Mouse (Mus musculus): ENCODE data around the gene Cramp1l. TPM values are rescaled to one million over a fixed set of nuclear protein-coding genes. Genes with fewer than 3 reads are reported as not detected.

Cramp1l gene
- total RNA-seq (2021), result 10 to 100 TPM; 31.9 to 33.9 TPM
- long read RNA-seq, experiment 1, full-length matches to known transcripts, result 2 of 11 reads
- long read RNA-seq, experiment 1, partial matches to known transcripts, result 6 of 11 reads
- long read RNA-seq, experiment 1, other reads (novel, unspliced or antisense), result 3 of 11 reads
- long read RNA-seq, experiment 2, full-length matches to known transcripts, result 1 of 4 reads
- long read RNA-seq, experiment 2, partial matches to known transcripts, result 2 of 4 reads
- long read RNA-seq, experiment 2, other reads (novel, unspliced or antisense), result 1 of 4 reads

DNA sequence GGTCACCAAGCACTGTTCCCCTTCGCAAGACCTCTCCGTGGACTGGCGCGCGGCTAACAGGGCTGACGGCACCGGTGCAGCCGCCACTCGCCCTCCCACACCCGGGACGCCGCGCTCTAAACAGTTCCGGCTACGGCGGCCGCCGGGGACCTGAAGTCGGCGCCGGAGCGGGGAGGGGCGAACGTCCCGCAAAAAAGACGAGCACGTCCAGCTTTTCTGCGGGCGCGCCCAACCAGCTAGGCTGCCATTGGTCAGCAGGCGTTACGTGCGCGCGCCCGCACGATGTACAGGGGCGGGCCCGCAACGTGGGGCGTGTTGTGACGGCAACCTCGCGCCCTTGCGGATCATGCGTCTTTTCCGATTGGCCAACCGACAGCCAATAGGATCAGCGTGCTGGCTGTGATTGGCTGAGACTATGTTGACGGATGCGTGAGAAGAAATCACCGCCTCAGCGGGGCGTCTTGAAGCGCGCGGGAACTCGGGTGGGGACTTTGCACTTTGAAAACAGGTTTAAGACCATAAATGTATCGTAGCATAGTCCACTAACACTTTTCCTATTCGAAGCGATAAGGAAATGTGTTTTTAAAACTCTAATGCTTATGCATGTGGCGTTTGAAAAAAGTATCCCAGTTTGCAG lies at the start of gene Cramp1l, which contains the start of gene Ift140:
Gene Cramp1l (minus strand): TSS at position 134 of the 637 bp plus-strand sequence.
Gene Ift140 (plus strand): TSS at position 431 of the 637 bp plus-strand sequence.
- DNase-seq (ENCODE audit: extremely low spot score in 1 of 2, low spot score in 2 of 2), result peak; percentile 98 to 99
- Histone ChIP-seq H3K27ac (peak within 1 kb of the TSS; percentile 89), H3K4me3 (peak within 1 kb of the TSS; percentile 94)
- TF ChIP-seq CTCF (IDR thresholded peaks at IDR 0.05), result no peak
- intact Hi-C loops (cut with DNase I), result loop anchor here (2.0 to 5.0 kb wide), 2 partner anchors 67 to 73 kb away; partner anchors contain the start of gene Tmem204

DNA sequence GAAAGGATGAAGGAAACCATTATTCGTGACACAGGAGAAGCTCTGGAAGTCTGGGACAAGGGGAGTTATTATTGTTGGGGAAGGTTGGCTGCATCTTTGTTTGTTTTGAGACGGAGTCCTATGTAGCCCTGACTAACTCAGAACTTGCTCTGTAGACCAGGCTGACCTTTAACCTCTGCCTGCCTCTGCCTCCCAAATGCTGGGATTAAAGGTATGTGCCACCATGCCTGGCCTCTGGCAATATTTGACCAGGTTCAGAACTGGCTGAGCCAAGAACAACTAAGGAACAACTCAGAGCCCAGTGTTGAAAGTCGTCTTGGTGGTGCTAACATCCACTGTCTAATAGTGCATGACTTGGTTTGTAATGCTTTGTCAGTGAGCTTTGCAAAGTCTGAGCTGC lies 49.6 kb upstream of the Cramp1l start:
- no peak for DNase-seq (ENCODE audit: extremely low spot score in 1 of 2, low spot score in 2 of 2)
- H3K27ac ChIP-seq, result peak overlapping the region; percentile 34; the same call in 1 of the 2 replicates
- H3K4me3 ChIP-seq, result no peak overlapping the region
- no peak for TF ChIP-seq CTCF (IDR thresholded peaks at IDR 0.05)
- intact Hi-C loops (cut with DNase I), result no loop called here

DNA sequence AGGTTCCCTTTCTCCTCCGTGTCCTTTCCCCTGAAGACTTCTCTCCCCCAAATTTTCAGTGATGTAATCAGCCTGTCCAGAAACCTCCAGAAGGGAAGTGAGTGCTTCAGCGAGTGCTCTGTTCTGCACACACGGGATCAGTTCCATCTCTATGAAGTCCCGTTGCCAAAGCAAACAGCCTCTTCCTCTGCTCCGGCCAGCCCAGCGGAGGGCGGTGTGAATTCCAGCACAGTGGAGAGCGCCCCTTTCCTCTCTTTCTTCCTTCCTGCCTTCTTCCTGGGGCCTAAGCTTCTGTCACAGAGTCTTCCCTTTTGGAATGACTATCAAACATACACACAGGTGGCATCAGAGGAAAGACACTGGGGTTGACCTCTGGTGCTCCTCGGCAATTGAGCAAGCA lies 48.8 kb upstream of the Cramp1l start:
- no peak overlapping the region for H3K4me3 ChIP-seq
- no peak for TF ChIP-seq CTCF (IDR thresholded peaks at IDR 0.05)
- intact Hi-C loops (cut with DNase I), result no loop called here
- DNase-seq (ENCODE audit: extremely low spot score in 1 of 2, low spot score in 2 of 2), result no peak
- peak overlapping the region; percentile 50 for H3K27ac ChIP-seq

DNA sequence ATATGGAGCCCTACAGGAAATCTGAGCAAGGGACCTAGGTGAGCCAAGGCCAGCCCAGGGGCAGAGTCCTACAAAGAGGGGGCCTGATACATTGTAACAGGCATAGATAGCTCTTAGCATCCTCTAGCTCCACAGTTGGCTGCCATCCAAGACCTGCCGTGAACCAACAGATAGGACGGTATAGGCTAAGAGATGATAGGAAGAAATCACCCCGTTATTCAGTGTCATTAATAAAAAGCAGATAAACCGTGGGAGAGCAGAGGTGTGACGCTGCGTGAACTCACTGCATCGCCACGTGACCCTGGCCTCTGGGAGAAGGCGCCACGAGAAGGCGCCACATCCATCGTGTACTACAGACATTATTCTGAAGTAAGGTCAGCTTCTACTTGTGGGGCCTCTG lies 48.3 kb upstream of the Cramp1l start:
- Histone ChIP-seq H3K27ac (peak overlapping the region; percentile 50; the same call in 1 of the 2 replicates), H3K4me3 (no peak overlapping the region)
- no peak for TF ChIP-seq CTCF (IDR thresholded peaks at IDR 0.05)
- no peak for DNase-seq (ENCODE audit: extremely low spot score in 1 of 2, low spot score in 2 of 2)
- intact Hi-C loops (cut with DNase I), result no loop called here

DNA sequence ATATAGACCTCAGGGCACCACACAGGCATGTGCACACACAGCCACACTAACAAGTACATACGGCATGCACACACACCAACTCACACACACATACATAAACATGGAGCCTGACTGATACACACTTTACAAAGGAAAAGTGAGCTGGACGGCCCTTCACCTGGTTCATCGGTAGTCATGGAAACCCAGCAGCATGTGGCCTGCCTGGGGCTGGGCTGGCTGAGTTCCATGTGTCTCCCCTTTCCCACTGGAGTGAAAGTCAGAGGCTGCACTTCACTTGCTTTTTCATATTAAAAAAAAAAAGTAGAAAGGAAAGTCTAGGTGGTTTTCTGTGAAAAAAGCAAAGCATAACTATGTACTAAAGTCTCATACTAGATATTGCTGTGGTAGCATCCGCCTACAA lies 47.7 kb upstream of the Cramp1l start:
- intact Hi-C loops (cut with DNase I), result no loop called here
- TF ChIP-seq CTCF (IDR thresholded peaks at IDR 0.05), result no peak
- Histone ChIP-seq H3K27ac (no peak overlapping the region), H3K4me3 (no peak overlapping the region)
- DNase-seq (ENCODE audit: extremely low spot score in 1 of 2, low spot score in 2 of 2), result no peak

DNA sequence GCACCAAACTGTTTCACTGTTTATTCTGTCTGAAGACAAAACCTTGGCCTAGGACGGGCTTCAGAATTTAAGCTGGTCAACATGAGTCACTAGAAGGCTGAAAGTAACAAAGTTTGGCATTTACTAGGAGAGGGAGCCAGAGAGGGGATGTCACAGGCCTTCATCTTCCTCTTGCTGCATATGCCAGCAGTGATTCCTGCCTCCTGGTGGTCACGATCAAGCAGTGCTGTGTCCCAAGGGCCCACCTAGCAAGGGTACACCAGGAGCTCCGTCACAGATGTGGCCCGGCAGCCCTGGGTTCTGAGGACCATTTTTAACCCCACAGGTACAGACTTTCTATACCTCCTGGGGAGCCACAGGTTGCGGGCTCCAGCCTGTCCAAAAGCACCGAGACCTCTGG lies 41.5 kb upstream of the Cramp1l start:
- no peak for DNase-seq (ENCODE audit: extremely low spot score in 1 of 2, low spot score in 2 of 2)
- H3K27ac ChIP-seq, result no peak overlapping the region
- no peak overlapping the region for H3K4me3 ChIP-seq
- intact Hi-C loops (cut with DNase I), result no loop called here
- no peak; the same call in none of the 2 replicates for TF ChIP-seq CTCF (IDR thresholded peaks at IDR 0.05)

DNA sequence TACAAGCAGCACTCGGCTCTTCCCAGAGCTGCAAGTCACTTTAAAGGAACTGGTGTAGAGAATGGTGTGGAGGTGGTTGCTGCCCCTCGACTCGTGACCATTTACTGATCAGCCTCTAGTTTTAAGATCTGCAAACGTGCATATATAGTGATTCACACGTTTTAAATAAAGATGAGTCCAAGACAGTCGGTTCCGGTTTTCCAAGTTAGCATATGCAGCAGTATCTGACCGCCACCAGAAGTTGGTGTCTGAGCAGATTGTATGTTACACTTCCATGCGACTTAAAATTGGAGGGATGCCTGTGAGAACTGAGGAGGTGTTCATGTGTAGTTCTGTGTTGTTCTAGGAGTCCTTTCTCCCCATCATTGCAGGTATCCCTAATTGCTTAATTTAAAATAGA lies 37.7 kb upstream of the Cramp1l start:
- H3K4me3 ChIP-seq, result no peak overlapping the region
- no peak; the same call in 1 of the 2 replicates for TF ChIP-seq CTCF (IDR thresholded peaks at IDR 0.05)
- intact Hi-C loops (cut with DNase I), result no loop called here
- DNase-seq (ENCODE audit: extremely low spot score in 1 of 2, low spot score in 2 of 2), result no peak
- no peak overlapping the region for H3K27ac ChIP-seq

DNA sequence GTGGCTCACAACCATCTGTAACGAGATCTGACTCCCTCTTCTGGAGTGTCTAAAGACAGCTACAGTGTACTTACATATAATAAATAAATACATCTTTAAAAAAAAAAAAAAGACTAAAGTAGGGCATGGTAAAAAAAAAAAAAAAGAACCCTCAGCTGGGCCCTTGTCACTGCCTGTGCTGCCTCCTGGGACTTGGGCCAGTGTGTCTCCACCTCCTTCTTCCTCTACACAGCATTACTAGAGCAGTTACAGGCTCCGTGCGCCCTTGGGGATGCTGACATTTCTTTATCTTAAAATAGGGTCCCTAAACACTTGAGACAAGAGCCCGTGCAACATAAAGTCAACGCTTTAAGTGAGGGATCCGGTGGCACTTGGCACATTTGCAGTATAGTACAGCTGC lies 31.6 kb upstream of the Cramp1l start:
- Histone ChIP-seq H3K27ac (no peak overlapping the region), H3K4me3 (no peak overlapping the region)
- no peak for TF ChIP-seq CTCF (IDR thresholded peaks at IDR 0.05)
- intact Hi-C loops (cut with DNase I), result no loop called here
- DNase-seq (ENCODE audit: extremely low spot score in 1 of 2, low spot score in 2 of 2), result no peak

DNA sequence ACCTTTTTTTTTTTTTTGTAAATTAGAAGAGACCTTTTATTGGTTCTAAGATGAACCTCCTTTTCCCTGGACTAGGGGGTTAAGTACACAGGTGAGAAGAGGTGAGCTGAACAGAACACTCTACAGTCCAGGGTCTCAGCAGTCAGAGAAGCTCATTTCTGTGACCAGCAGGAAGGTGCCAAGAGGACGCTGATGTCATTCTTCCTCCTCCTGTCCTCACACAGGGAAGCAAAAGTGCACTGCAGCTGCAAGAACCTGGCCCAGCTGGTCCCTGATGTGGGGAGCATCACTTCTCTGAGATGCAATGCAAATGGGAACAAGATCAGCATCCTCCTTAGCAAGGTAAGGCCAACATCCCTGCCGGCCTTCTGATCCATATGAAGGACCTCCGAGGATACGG lies 29.7 kb upstream of the Cramp1l start:
- no peak overlapping the region for H3K27ac ChIP-seq
- DNase-seq (ENCODE audit: extremely low spot score in 1 of 2, low spot score in 2 of 2), result no peak
- no peak for TF ChIP-seq CTCF (IDR thresholded peaks at IDR 0.05)
- no peak overlapping the region for H3K4me3 ChIP-seq
- intact Hi-C loops (cut with DNase I), result no loop called here

DNA sequence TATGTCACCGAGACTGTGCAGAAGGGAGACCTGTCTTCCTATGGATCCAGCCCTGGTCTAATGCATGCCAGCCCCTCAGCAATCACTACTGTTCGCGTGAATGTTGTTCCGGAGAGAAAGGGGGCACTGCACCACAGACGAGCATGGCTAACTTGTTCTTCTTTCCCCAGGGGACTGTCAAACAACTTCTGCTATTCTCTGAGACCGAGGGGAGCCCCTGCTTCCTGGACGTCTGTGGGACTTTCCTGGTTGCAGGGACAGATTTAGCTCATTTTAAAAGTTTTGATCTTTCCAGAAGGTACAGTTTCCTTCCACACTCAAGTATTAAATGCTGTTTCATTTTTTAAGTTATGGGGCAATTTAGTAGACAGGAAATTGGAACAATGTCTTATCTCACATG lies 29.3 kb upstream of the Cramp1l start:
- no peak overlapping the region for H3K27ac ChIP-seq
- H3K4me3 ChIP-seq, result no peak overlapping the region
- TF ChIP-seq CTCF (IDR thresholded peaks at IDR 0.05), result no peak
- no peak for DNase-seq (ENCODE audit: extremely low spot score in 1 of 2, low spot score in 2 of 2)
- intact Hi-C loops (cut with DNase I), result no loop called here

DNA sequence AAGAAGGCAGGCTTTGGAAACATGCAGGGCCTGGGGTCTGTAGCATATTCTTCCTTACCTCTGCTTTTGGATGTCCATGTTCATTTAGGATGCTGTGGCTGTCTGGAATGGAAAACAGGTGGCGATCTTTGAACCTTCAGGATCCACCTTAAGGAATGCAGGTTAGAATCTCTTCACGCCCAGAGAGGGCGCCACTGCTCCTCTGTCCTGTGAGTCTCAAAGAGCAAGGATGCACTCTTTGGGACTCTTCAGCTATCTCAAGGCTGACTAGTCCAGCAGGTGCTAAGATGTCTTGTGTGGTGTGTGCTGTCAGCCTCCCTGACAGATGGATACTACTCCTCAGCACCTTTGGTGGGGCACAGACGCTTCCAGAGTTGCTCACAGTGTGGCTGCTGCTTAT lies 20.6 kb upstream of the Cramp1l start:
- DNase-seq (ENCODE audit: extremely low spot score in 1 of 2, low spot score in 2 of 2), result no peak
- peak; percentile 49 for TF ChIP-seq CTCF (IDR thresholded peaks at IDR 0.05)
- Histone ChIP-seq H3K27ac (no peak overlapping the region), H3K4me3 (no peak overlapping the region)
- intact Hi-C loops (cut with DNase I), result loop anchor here (5.0 kb wide), 1 partner anchor 46 kb away; the partner anchor contains the start of gene Tmem204

DNA sequence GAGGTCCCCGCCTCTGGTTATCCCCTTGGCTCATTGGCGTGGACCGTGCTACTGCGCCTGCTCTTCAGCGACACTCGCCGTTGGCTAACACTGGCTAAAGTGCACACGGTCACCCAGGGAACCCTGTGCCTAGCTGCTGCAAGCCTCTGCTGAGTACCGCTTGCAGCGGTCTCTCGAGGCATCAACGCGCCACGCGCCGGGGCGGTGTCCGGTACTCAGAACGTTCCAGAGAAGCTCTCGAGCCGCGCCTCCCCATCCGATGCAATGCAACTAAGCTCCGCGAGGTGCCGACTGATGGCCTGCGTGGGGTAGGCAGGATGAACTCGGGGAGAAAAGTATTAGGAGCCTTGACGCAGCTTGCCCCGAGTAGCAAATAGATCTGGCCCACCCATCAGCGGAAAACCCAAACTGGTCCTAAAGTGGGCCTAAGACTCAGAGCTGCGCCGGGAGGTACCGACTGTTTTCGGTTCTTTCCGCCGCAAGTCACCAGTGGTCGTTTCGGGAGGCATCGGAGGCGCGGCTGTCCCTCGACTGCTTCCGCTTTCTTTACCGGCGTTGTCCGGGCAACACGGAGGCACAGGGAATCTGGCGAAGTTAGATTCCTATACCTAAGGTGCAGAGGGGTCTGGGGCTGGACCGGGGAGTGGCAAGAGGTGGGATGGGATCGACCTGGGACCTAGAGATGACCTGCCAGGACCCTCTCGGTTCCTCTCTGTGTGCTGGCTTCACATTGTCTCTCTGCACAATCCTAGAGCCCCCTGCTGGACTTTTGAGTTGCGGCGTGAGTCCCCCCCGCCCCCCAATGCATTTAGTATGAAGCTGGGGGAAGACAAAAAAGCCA lies 924 bp upstream of the Cramp1l start:
- intact Hi-C loops (cut with DNase I), result loop anchor here (2.0 to 5.0 kb wide), 2 partner anchors 66 to 74 kb away; partner anchors contain the start of gene Tmem204
- peak; percentile 71 to 74 for DNase-seq (ENCODE audit: extremely low spot score in 1 of 2, low spot score in 2 of 2)
- Histone ChIP-seq H3K4me3 (peak overlapping the region; percentile 88), H3K27ac (peak overlapping the region; percentile 80)
- TF ChIP-seq CTCF (IDR thresholded peaks at IDR 0.05), result peak; percentile 37
